Mouse (Mus musculus) layer of hippocampus, adult 9-10 months (tissue): Measurements from ENCODE around the gene Satb1.

Experiments used
- DNase-seq: peaks from one replicate; pipeline ENCODE4 v3.0.0; 2022; ENCODE audit warnings: low spot score

Satb1 gene

GRCm38 (mm10) chr17:51832900-51833577 lies at the start of gene Satb1:
TSS of gene Satb1 (minus strand) at chr17:51833290.
- no peak for DNase-seq

DNA sequence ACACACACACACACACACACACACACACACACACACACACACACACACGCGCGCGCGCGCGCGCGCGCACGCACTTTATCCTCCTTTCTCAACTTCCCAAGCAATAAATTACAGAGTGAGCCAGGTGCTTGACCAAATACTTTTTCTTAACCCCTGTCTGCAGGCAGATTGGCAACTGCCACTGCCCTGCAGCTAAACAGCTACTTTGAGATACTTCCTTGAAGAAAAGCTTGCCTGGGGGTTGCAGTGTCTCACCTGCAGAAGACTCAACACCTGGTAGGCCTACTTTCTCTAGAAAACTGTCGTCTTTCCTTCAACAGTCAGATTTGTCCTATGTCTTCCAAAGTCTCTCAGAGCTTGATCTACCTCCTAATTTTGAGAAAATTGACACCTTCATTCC lies 49.5 kb upstream of the Satb1 start:
- DNase-seq = no peak

DNA sequence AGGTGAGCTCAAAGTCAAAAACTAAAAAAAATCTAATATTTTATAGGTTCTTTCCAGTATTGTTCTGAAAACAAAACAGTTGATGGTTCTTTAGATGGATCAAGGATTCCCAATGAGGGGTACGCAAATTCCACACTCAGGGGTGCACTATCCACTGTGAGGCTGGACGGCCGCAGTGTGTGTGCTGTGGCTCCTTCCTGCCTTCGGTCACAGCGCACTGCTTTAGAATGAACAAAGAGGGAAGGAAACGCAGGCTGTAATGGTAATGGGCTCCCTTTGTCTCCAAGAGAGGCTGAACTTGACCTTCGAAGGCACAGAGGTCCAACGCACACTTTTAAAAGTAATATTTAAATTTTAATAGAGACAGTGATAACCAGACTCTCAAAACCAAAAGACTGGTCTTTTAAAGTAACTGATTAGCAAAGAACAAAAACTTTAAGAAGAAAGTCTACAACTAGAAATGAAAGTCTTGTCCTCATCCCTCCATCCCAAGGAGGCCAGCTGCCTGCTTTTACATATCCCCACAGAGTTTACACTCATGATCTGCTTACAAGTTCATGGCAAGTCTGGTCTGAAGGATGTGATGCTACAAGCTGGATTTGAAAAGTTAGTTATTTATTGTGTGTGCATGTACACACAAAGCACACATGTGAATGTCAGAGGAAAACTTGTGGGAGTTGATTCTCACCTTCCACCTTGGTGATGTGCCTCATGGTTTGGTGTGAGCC lies 48.0 kb upstream of the Satb1 start:
- DNase-seq = no peak

DNA sequence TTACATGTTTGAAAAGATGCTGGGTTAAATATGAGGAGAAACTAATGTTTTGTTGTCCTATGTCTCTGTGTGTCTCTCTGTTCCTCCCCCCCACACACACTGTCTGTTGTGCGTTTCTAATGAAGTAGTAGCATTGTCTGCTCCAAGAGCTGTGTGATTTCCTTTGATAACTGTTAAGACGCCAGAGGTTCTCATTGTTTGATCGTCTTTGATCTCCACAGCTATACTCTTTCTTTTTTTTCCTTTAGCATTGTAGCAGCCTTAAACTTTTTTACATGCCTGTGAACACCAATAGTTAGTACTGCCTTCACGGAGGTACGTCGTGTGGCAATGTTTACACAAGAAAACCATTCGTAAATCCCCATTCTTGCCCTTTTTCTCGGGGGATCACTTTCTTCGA lies 47.1 kb upstream of the Satb1 start:
- no peak for DNase-seq

GRCm38 (mm10) chr17:51879736-51880135 lies 46.6 kb upstream of the Satb1 start:
- no peak for DNase-seq

GRCm38 (mm10) chr17:51879171-51879570 lies 46.1 kb upstream of the Satb1 start:
- no peak for DNase-seq

GRCm38 (mm10) chr17:51876471-51876870 lies 43.4 kb upstream of the Satb1 start:
- no peak for DNase-seq

- no peak for DNase-seq
Measured at GRCm38 (mm10) chr17:51857616-51858015, 24.5 kb upstream of the Satb1 start.

- DNase-seq = no peak
Measured at GRCm38 (mm10) chr17:51856332-51856731, 23.2 kb upstream of the Satb1 start.

DNA sequence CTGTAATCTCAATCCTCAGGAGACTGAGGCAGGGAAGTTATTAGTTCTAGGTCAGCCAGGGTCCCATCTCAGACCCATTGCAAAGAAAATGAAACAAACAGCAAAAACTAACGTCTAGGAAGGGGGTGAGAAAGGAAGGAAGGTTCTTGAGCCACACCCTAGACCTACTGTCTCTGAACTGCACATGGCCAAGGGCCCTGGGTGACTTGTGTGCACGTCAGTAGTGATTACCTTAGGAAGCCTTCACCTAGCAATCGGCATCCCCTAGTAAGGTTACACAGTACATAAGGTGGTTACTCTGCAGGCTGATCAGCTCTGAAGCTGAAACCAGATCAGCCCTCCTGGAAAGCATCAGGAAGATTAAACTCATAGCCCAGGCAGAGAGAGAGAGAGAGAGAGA lies 22.2 kb upstream of the Satb1 start:
- DNase-seq = no peak

GRCm38 (mm10) chr17:51853952-51854351 lies 20.9 kb upstream of the Satb1 start:
- no peak for DNase-seq

GRCm38 (mm10) chr17:51840596-51840995 lies 7.5 kb upstream of the Satb1 start:
- DNase-seq = no peak

GRCm38 (mm10) chr17:51839484-51839883 lies 6.4 kb upstream of the Satb1 start:
- DNase-seq = no peak

DNA sequence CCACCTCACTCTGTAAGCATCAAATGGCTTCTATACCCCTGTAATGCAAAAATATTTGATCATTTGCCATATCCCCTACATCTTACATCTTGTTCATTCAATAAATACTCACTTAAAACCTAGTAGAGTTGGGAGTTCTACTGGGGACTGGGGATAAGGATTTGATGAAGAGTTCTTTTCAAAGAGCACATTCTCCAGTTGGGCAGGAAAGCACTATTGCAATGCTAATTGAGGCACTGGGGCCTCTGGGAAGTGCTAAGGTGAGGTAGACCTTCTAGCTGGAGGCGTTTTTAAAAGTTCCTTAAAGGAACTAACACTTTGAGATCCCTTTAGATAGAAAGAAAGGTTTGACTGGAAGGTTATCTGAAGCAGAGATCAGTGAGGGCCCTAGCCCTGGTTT lies 3.8 kb upstream of the Satb1 start:
- DNase-seq = no peak

- no peak for DNase-seq
Measured at GRCm38 (mm10) chr17:51836243-51836642, 3.2 kb upstream of the Satb1 start.

- DNase-seq = no peak
Measured at GRCm38 (mm10) chr17:51833578-51834361, 680 bp upstream of the Satb1 start.

DNA sequence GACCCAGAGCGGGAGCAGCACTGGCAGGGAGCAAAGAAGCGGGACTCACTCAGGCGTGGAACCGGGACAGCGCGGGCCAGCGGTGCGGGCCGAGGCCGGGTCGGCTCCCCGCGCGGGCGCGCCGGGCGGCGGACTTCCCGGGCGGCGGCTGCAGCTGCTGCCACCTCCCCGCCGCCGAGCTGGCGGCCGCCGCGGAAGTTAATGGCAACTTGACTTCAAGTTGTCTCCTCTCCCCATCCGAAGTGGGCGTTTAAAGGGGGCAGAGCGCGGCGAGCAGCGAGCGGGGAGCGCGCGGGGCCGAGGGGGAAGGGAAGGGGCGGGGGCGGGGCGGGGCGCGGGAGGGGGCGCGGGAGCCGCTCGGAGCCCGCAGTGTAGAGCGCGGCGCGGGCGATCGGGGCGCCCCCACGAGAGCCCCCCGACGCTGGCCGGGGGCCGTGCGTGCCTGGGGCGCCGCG lies 642 bp downstream of the Satb1 start:
- no peak for DNase-seq

DNA sequence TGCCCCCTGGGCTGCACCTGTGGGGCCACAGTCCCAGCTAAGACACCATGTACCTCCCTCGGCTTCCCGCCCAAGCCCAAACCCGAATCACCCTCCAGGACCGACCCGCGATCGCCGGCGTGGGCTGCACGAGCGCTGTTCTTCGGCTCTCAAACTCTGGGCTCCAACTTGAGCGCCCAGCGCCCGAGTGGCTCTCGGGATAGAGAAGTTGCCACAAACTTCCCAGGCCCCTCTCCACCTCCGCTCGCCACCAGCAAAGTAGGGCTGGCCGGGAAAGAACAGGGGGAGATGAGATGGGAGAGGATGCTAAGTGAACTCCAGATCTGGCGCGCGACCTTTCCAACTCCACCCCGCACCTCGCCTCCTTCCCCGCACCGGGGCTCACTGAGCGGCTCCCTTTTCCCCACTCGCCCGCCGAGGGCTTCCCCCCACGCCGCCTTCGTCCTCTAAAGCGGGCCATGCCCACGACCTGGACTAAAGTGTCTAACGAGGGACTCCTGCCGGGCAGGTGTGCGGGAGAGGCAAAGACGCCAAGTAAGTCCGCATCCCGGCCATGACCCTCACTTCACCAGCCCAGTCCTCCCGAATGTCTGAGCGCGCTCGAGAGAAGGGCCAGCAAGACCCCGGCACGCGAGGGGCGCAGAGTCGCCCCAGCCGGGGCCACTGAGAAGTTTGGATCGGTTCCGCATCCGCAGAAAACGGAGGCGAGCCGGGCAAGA lies 1.2 kb downstream of the Satb1 start:
- DNase-seq = no peak

DNA sequence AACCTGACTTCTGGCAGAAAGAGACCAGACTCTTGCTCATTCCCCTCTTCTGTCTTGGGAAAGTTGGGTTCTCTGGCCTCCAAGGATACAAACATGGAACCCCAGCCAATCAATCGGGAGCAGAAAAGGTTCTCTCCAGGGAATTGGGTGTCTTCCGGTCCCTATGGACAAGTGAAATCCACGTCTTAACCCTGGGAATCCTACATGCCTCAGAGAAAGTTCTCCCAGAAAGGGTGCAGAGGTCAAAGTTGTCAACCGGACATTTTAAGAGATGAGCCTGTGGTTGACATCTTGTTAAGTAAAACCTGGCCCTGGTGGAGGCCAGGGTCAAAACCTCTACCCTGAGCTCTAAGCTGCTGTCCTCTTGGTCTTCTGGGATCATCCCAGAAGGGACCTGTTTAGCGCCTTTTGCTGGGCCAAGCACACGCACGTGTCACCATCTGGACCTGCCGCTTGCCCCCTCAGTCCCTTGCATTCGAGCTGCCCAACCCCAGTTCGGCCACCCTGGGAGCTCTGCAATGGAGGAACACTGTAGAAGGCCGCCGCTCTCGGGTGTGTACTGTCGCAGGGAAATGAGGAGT lies 1.9 kb downstream of the Satb1 start:
- no peak for DNase-seq

GRCm38 (mm10) chr17:51829436-51829835 lies 3.7 kb downstream of the Satb1 start:
- DNase-seq = no peak

- DNase-seq = no peak
Measured at GRCm38 (mm10) chr17:51827922-51828410, 5.1 kb downstream of the Satb1 start.

DNA sequence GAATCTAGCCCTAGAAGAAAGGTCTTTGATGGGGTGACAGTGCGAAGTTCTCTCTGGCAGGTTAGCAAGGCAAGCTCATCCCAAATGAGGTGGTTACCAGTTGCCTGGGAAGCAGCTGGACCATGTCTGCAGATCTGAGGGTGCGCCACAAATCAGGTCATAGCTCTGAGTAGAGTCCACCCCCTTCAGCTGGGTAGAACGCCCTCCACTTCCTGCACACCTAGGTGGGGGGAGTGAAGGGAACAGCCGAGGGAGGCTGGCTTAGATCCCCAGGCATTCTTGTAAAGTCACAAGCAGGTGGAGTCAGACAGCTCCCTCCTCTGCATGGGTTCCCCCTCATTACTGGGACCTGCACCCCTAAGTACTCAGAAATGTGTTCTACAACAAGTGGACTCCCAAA lies 6.6 kb downstream of the Satb1 start:
- no peak for DNase-seq
